Mouse (Mus musculus): ENCODE results near the gene Batf2. TPM values are rescaled to one million over a fixed set of nuclear protein-coding genes. Genes with fewer than 3 reads are reported as not detected.

Batf2 gene
- polyA plus RNA-seq, 1 experiment from 2014 or later = not detected

DNA sequence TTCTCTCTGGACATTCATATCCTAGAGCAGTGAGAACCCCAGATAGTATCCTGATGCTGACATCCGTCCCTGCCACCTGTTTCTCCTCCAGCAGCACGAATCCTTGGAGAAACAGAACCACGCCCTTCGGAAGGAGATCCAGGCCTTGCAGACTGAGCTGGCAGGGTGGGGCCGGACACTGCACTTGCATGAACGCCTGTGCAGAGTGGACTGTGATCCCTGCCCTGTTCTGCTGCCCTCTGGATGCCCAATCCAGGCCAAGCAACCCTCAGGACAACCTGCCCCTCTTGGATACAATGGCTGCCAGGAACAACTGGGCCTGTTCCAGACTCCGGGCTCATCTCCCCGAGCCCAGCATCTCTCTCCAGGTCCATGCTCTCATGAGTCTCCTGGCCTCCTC lies 30.4 kb downstream of the Batf2 start:
- no peak for ATAC-seq (ENCODE audit: insufficient number of reproducible peaks, low FRiP score)
- Histone ChIP-seq H3K9me3 (replicated peaks) (no peaks in the 10 kb centered on the region), H3K9ac (no peak overlapping the region), H3K36me3 (no peaks in the 10 kb centered on the region), H3K27me3 (replicated peaks) (0 out of 2 replicates have a peak, but pooled peaks cover 5% of the 10 kb centered on the region), H3K4me3 (no peak overlapping the region), H3K4me2 (no peak overlapping the region), H3K4me1 (replicated peaks) (no peaks in the 10 kb centered on the region), H3K27ac (ENCODE audit: poor library complexity, severe bottlenecking) (no peak overlapping the region)
- 82% methylated on average over 8 of the region's 8 CpGs for WGBS

GRCm38 (mm10) chr19:6174771-6175170 lies 34.0 kb downstream of the Batf2 start:
- ATAC-seq (ENCODE audit: insufficient number of reproducible peaks, low FRiP score) = no peak
- 0 out of 2 replicates have a peak, but pooled peaks cover 5% of the 10 kb centered on the region for H3K27me3 ChIP-seq (replicated peaks)
- no peak overlapping the region for H3K9ac ChIP-seq
- H3K4me3 ChIP-seq = no peak overlapping the region
- H3K27ac ChIP-seq (ENCODE audit: poor library complexity, severe bottlenecking) = no peak overlapping the region
- H3K4me2 ChIP-seq = no peak overlapping the region
- no peaks in the 10 kb centered on the region for H3K36me3 ChIP-seq
- WGBS = 33% methylated on average over 5 of the region's 5 CpGs
- H3K4me1 ChIP-seq (replicated peaks) = no peaks in the 10 kb centered on the region
- no peaks in the 10 kb centered on the region for H3K9me3 ChIP-seq (replicated peaks)

DNA sequence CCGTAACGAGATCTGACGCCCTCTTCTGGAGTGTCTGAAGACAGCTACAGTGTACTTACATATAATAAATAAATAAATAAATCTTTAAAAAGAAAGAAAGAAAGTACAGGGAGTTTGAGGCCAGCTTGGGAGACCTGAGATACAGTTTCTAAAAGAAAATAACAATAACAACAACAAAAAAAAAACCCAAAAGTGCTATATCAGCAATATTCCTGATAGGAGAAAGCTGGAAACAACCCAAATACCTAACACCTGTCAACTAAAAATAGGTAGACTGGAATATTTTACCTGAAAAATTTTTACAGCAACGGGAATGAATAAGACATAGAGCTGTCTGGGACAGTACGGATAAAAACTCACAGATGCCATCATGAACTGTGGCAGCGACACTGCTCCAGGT lies 38.0 kb downstream of the Batf2 start:
- no peaks in the 10 kb centered on the region for H3K4me1 ChIP-seq (replicated peaks)
- no peak for ATAC-seq (ENCODE audit: insufficient number of reproducible peaks, low FRiP score)
- WGBS = 78% methylated on average over 6 of the region's 6 CpGs

GRCm38 (mm10) chr19:6181629-6182028 lies 40.8 kb downstream of the Batf2 start:
- Histone ChIP-seq H3K27ac (ENCODE audit: poor library complexity, severe bottlenecking) (no peak overlapping the region), H3K27me3 (replicated peaks) (peaks cover 5% of the 10 kb centered on the region; the same call in 1 of the 2 replicates), H3K4me2 (no peak overlapping the region), H3K9me3 (replicated peaks) (no peaks in the 10 kb centered on the region), H3K4me3 (no peak overlapping the region), H3K4me1 (replicated peaks) (no peaks in the 10 kb centered on the region), H3K36me3 (no peaks in the 10 kb centered on the region), H3K9ac (no peak overlapping the region)
- no peak for ATAC-seq (ENCODE audit: insufficient number of reproducible peaks, low FRiP score)
- 11% methylated on average over 5 of the region's 5 CpGs for WGBS

More for the DNA sequence above, 38.0 kb downstream of the Batf2 start:
- no peak overlapping the region for H3K9ac ChIP-seq
- no peaks in the 10 kb centered on the region for H3K36me3 ChIP-seq
- no peak overlapping the region for H3K27ac ChIP-seq (ENCODE audit: poor library complexity, severe bottlenecking)
- H3K27me3 ChIP-seq (replicated peaks) = peaks cover 3% of the 10 kb centered on the region; the same call in 1 of the 2 replicates
- H3K4me2 ChIP-seq = no peak overlapping the region
- H3K9me3 ChIP-seq (replicated peaks) = no peaks in the 10 kb centered on the region
- no peak overlapping the region for H3K4me3 ChIP-seq

DNA sequence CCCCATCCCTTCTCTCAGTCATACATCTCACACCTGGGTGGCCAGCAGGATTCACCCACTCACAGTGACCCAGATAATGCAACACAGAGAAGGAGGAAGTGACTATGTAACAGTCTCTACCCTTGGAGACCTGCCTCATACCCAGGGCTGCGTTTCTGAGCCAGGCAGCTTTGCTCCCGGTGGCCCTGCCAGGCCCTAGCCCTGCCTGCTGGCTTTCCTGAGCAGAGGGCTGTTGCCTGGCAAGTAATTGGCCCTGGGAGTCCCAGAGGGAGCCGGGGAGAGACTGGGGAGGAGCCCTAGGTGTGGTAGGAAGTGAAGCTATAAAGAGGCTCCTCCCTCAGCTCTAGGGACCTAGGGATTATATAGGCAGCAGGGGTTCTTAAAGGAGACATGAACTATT lies 41.8 kb downstream of the Batf2 start:
- no peaks in the 10 kb centered on the region for H3K36me3 ChIP-seq
- H3K4me2 ChIP-seq = no peak overlapping the region
- H3K27ac ChIP-seq (ENCODE audit: poor library complexity, severe bottlenecking) = no peak overlapping the region
- H3K9me3 ChIP-seq (replicated peaks) = no peaks in the 10 kb centered on the region
- no peak for ATAC-seq (ENCODE audit: insufficient number of reproducible peaks, low FRiP score)
- peaks cover 5% of the 10 kb centered on the region; the same call in 1 of the 2 replicates for H3K27me3 ChIP-seq (replicated peaks)
- no peak overlapping the region for H3K4me3 ChIP-seq
- no peak overlapping the region for H3K9ac ChIP-seq
- WGBS = 33% methylated on average over 3 of the region's 3 CpGs
- no peaks in the 10 kb centered on the region for H3K4me1 ChIP-seq (replicated peaks)

GRCm38 (mm10) chr19:6184131-6184530 lies 43.3 kb downstream of the Batf2 start, which contains the start of gene Majin:
TSS of gene Majin (plus strand) at chr19:6184388.
- H3K4me2 ChIP-seq = no peak within 1 kb of the TSS
- H3K36me3 ChIP-seq = no peaks in the 10 kb centered on the region
- no peak for ATAC-seq (ENCODE audit: insufficient number of reproducible peaks, low FRiP score)
- no peaks in the 10 kb centered on the region for H3K4me1 ChIP-seq (replicated peaks)
- no peaks in the 10 kb centered on the region for H3K9me3 ChIP-seq (replicated peaks)
- H3K9ac ChIP-seq = no peak within 1 kb of the TSS
- peaks cover 5% of the 10 kb centered on the region; the same call in 1 of the 2 replicates for H3K27me3 ChIP-seq (replicated peaks)
- WGBS = 74% methylated on average over 23 of the region's 23 CpGs
- H3K27ac ChIP-seq (ENCODE audit: poor library complexity, severe bottlenecking) = no peak within 1 kb of the TSS
- H3K4me3 ChIP-seq = no peak within 1 kb of the TSS

DNA sequence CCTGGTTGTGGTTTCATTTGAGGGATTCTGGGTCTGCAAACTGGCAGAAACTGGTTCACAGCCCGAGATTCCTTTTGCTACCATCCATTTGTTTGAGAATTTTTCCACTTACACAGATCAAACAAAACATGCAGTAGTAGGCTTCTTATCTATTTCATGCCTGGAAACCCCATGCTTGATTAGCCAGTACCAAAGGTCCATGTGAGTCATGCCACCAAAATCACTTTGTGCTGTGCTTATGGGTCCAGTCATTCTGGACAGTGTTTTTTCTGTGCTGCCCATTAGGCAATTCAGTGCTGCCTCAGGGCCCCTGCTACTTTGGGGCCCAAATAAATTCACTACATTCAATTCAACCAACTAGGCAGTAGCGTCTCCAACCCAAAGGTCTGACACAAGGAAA lies 63.5 kb downstream of the Batf2 start:
- no peaks in the 10 kb centered on the region for H3K9me3 ChIP-seq (replicated peaks)
- H3K4me1 ChIP-seq (replicated peaks) = no peaks in the 10 kb centered on the region
- no peak overlapping the region for H3K4me3 ChIP-seq
- WGBS = 67% methylated on average over 2 of the region's 2 CpGs
- no peaks in the 10 kb centered on the region for H3K36me3 ChIP-seq
- ATAC-seq (ENCODE audit: insufficient number of reproducible peaks, low FRiP score) = no peak
- no peak overlapping the region for H3K4me2 ChIP-seq
- H3K9ac ChIP-seq = no peak overlapping the region
- no peaks in the 10 kb centered on the region for H3K27me3 ChIP-seq (replicated peaks)
- no peak overlapping the region for H3K27ac ChIP-seq (ENCODE audit: poor library complexity, severe bottlenecking)

- Histone ChIP-seq H3K27ac (ENCODE audit: poor library complexity, severe bottlenecking) (no peak overlapping the region), H3K9me3 (replicated peaks) (no peaks in the 10 kb centered on the region), H3K27me3 (replicated peaks) (no peaks in the 10 kb centered on the region), H3K4me1 (replicated peaks) (no peaks in the 10 kb centered on the region), H3K36me3 (no peaks in the 10 kb centered on the region), H3K9ac (no peak overlapping the region), H3K4me3 (no peak overlapping the region), H3K4me2 (no peak overlapping the region)
- ATAC-seq (ENCODE audit: insufficient number of reproducible peaks, low FRiP score) = no peak
- 62% methylated on average over 5 of the region's 5 CpGs for WGBS
These were observed 65.9 kb downstream of the Batf2 start for GRCm38 (mm10) chr19:6206716-6207115.

DNA sequence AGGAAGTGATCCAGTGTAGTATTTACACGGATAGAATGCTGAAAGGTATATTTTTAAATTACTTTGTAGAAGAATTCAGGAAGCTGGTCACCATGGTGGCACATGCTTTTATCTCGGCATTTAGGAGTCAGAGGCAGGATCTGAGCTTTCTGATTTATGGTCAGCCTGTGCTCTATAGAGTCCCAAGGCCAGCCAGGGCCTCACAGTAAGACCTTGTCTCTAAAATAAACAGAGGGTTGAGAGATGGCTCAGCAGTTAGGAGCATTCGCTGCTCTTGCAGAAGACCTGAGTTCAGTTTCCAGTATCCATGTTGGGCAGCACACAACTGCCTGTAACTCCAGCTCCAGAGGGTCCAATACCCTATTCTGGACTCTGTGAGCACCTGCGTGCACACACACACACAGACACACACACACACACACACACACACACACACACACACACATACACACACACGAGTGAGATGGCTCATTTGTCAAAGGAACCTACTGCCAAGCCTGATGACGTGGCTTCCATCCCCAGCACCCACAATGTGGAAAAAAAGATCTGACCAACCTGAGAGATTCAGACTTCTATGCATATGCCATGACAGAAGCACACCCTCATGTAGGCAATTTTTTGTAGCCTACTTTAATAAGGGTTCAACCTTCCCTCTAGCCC lies 75.4 kb downstream of the Batf2 start:
- no peaks in the 10 kb centered on the region for H3K36me3 ChIP-seq
- H3K4me2 ChIP-seq = no peak overlapping the region
- H3K4me1 ChIP-seq (replicated peaks) = peaks cover 5% of the 10 kb centered on the region; the same call in 1 of the 2 replicates
- H3K9ac ChIP-seq = no peak overlapping the region
- H3K27me3 ChIP-seq (replicated peaks) = no peaks in the 10 kb centered on the region
- WGBS = 69% methylated on average over 6 of the region's 6 CpGs
- no peak for ATAC-seq (ENCODE audit: insufficient number of reproducible peaks, low FRiP score)
- no peak overlapping the region for H3K27ac ChIP-seq (ENCODE audit: poor library complexity, severe bottlenecking)
- no peak overlapping the region for H3K4me3 ChIP-seq
- H3K9me3 ChIP-seq (replicated peaks) = no peaks in the 10 kb centered on the region

DNA sequence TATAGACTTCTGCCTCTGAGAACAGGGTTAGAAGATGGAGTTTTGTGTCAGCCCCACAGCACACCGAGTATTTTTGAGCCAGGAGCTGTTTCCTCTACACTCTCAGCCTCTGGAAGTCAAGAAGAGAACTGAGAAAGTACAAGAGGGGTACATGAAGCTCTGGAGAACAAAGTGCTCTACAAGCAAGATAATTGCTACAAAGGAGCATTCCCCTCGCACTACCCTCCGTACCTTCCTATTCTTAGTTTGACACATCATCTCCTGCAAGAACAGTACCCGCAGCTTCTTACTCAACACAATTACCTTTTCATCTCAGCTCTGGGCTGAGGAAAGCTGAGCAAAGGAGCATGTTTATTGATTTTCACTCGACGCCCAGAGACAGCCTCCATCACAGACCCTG lies 77.8 kb downstream of the Batf2 start:
- WGBS = 56% methylated on average over 6 of the region's 6 CpGs
- Histone ChIP-seq H3K9me3 (replicated peaks) (no peaks in the 10 kb centered on the region), H3K9ac (no peak overlapping the region), H3K4me3 (no peak overlapping the region), H3K4me1 (replicated peaks) (peaks cover 5% of the 10 kb centered on the region; the same call in 1 of the 2 replicates), H3K27ac (ENCODE audit: poor library complexity, severe bottlenecking) (no peak overlapping the region), H3K4me2 (no peak overlapping the region), H3K27me3 (replicated peaks) (no peaks in the 10 kb centered on the region), H3K36me3 (no peaks in the 10 kb centered on the region)
- no peak for ATAC-seq (ENCODE audit: insufficient number of reproducible peaks, low FRiP score)
